Mouse (Mus musculus): ENCODE measurements at regions not wholly inside any gene's neighbourhood (a gene's known extent, or its start where the extent isn't known, plus 50 kb on each side); places are given as distances from the start of the nearest gene placed in this dataset.

DNA sequence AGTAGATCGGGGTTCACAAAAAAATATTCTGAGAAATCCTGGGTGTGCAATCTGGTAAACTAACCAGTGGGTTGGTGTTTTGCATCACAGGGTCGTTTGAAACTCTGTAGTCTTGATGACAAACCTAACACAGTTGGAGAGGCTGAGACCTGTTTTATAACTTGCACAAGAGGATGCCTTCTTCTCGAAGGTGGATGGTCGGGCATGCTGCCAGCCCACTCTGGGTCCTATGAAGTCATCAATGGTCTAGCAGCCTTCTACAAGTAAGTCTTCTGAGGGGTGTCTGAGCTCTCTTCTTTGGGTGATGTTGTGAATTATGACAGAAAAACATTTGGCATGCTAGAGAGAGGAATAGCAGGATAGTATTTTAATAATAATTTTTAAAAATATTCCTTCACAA lies 123.6 kb upstream of the Tut7 start:
- ATAC-seq (no peak), DNase-seq (ENCODE audit: low spot score) (no peak)
- H3K4me1 ChIP-seq (ENCODE audit: insufficient read depth, low read depth, low read length), result no peaks in the 10 kb centered on the region
- no peak overlapping the region for H3K27ac ChIP-seq (ENCODE audit: low read length)
- no peak for TF ChIP-seq CTCF (IDR thresholded peaks at IDR 0.05)
- TF ChIP-seq EP300 (IDR thresholded peaks at IDR 0.05), result no peak
- no peak overlapping the region for H3K4me2 ChIP-seq (replicated peaks; ENCODE audit: low read depth, low read length)
- WGBS, result 48% methylated on average over 4 of the region's 4 CpGs
- H3K27me3 ChIP-seq (replicated peaks; ENCODE audit: insufficient read depth, low read length), result no peaks in the 10 kb centered on the region
- no peaks in the 10 kb centered on the region for H3K36me3 ChIP-seq (ENCODE audit: insufficient read depth, low read length)
- H3K4me3 ChIP-seq (ENCODE audit: low read depth, low read length), result no peak overlapping the region
- no peaks in the 10 kb centered on the region for H3K9me3 ChIP-seq (ENCODE audit: low read length)
- H3K9ac ChIP-seq (replicated peaks; ENCODE audit: low read depth), result no peak overlapping the region

DNA sequence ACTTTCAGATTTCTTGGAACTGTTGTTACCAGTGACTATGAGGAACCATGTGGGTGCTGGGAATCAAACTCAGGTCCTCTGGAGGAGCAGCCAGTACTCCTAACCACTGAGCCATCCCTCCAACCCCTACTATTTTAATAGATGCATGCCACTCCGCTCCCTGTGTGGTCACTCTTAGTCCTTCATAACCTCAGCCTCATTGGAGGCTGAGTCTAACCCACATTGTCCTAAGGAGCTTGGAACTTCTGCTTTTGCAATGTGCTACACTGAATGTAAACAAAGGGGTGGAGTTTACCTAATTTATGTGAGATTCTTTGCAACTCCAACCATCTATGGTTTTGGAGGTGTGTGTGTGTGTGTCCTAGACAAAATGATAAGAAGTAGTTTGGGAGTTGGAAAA lies 122.7 kb upstream of the Tut7 start:
- Histone ChIP-seq H3K9ac (replicated peaks; ENCODE audit: low read depth) (no peak overlapping the region), H3K27ac (ENCODE audit: low read length) (no peak overlapping the region), H3K4me3 (ENCODE audit: low read depth, low read length) (no peak overlapping the region), H3K4me1 (ENCODE audit: insufficient read depth, low read depth, low read length) (no peaks in the 10 kb centered on the region), H3K4me2 (replicated peaks; ENCODE audit: low read depth, low read length) (no peak overlapping the region), H3K27me3 (replicated peaks; ENCODE audit: insufficient read depth, low read length) (no peaks in the 10 kb centered on the region), H3K36me3 (ENCODE audit: insufficient read depth, low read length) (no peaks in the 10 kb centered on the region), H3K9me3 (ENCODE audit: low read length) (no peaks in the 10 kb centered on the region)
- no peak for DNase-seq (ENCODE audit: low spot score)
- WGBS, result 82% methylated on average over 1 of the region's 1 CpGs
- no peak for TF ChIP-seq EP300 (IDR thresholded peaks at IDR 0.05)
- no peak for TF ChIP-seq CTCF (IDR thresholded peaks at IDR 0.05)
- no peak for ATAC-seq

DNA sequence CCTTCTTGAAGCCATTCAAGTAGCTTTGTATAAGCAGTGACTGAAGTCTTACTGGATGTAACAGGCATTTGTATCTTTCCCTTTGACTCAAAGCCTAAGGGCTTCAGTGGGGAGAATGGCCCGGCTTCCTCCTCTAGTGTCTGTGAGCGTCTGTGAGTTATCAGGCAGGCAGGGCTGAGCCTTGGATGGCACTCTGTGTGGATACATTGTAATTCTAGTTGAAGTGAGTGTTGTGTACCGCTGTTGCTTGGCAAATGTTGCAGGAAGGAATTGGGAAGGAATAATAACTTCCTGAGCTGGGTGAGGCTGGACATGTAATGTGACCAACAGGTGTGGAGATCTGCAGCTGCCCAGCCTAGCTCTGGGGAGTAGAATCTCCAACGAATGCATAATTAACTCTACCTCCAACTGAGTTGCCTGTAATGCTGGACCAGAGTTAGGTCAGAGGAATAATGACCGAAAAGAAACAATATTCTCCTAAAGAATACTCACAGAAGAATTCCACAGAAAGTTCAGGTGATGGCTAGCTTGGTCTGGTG lies 120.7 kb upstream of the Tut7 start:
- 61% methylated on average over 5 of the region's 5 CpGs for WGBS
- no peak for ATAC-seq
- no peak for DNase-seq (ENCODE audit: low spot score)
- Histone ChIP-seq H3K4me3 (ENCODE audit: low read depth, low read length) (no peak overlapping the region), H3K27me3 (replicated peaks; ENCODE audit: insufficient read depth, low read length) (no peaks in the 10 kb centered on the region), H3K4me1 (ENCODE audit: insufficient read depth, low read depth, low read length) (no peaks in the 10 kb centered on the region), H3K9ac (replicated peaks; ENCODE audit: low read depth) (no peak overlapping the region), H3K9me3 (ENCODE audit: low read length) (no peaks in the 10 kb centered on the region), H3K4me2 (replicated peaks; ENCODE audit: low read depth, low read length) (no peak overlapping the region), H3K36me3 (ENCODE audit: insufficient read depth, low read length) (no peaks in the 10 kb centered on the region), H3K27ac (ENCODE audit: low read length) (no peak overlapping the region)
- TF ChIP-seq CTCF (IDR thresholded peaks at IDR 0.05) (no peak), EP300 (IDR thresholded peaks at IDR 0.05) (no peak)

DNA sequence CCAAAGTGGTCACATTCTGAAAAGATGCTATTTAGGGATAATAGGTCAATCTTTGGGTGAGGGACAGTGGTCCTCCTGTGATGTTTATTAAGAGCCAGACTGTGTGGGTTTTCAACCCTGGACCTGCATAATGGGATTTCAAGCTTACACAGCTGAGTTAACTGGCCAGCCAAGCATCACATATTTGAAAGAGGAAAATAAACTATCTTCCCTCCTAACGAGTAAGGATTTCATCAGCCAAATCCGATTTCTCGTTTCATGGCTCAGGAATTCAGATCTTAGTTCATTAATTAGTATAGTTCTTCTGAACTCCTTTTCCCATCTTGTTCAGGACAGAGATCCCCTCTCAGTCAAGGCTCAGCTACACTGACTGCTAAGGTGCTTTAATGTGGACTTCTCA lies 120.1 kb upstream of the Tut7 start:
- no peaks in the 10 kb centered on the region for H3K9me3 ChIP-seq (ENCODE audit: low read length)
- no peaks in the 10 kb centered on the region for H3K4me1 ChIP-seq (ENCODE audit: insufficient read depth, low read depth, low read length)
- H3K27me3 ChIP-seq (replicated peaks; ENCODE audit: insufficient read depth, low read length), result no peaks in the 10 kb centered on the region
- no peaks in the 10 kb centered on the region for H3K36me3 ChIP-seq (ENCODE audit: insufficient read depth, low read length)
- H3K9ac ChIP-seq (replicated peaks; ENCODE audit: low read depth), result no peak overlapping the region
- TF ChIP-seq EP300 (IDR thresholded peaks at IDR 0.05) (no peak), CTCF (IDR thresholded peaks at IDR 0.05) (no peak)
- no peak overlapping the region for H3K27ac ChIP-seq (ENCODE audit: low read length)
- H3K4me3 ChIP-seq (ENCODE audit: low read depth, low read length), result no peak overlapping the region
- no peak overlapping the region for H3K4me2 ChIP-seq (replicated peaks; ENCODE audit: low read depth, low read length)
- WGBS, result 84% methylated on average over 3 of the region's 3 CpGs
- DNase-seq (ENCODE audit: low spot score) (no peak), ATAC-seq (no peak)

DNA sequence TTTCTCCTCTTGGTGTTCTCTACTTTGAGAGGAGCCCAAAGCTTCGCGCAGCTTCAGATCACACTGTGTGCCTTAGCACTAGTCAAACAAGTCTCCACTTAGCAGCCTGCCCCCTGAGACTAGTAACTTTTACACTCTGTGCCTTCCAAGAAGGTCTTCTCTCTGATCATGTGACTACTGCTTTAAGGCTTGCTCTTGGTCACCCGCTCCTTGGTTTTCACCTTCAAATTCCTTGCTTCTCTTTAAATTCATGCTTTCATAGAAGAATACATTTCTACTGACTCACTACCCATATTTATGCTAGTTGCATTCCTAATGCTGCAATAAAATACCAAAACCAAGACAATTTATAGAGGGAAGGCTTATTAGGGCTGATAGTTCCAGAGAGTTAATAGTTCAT lies 118.6 kb upstream of the Tut7 start:
- no peak overlapping the region for H3K27ac ChIP-seq (ENCODE audit: low read length)
- H3K4me2 ChIP-seq (replicated peaks; ENCODE audit: low read depth, low read length), result no peak overlapping the region
- ATAC-seq (no peak), DNase-seq (ENCODE audit: low spot score) (no peak)
- no peaks in the 10 kb centered on the region for H3K4me1 ChIP-seq (ENCODE audit: insufficient read depth, low read depth, low read length)
- no peak overlapping the region for H3K9ac ChIP-seq (replicated peaks; ENCODE audit: low read depth)
- no peak overlapping the region for H3K4me3 ChIP-seq (ENCODE audit: low read depth, low read length)
- H3K36me3 ChIP-seq (ENCODE audit: insufficient read depth, low read length), result no peaks in the 10 kb centered on the region
- H3K27me3 ChIP-seq (replicated peaks; ENCODE audit: insufficient read depth, low read length), result no peaks in the 10 kb centered on the region
- H3K9me3 ChIP-seq (ENCODE audit: low read length), result no peaks in the 10 kb centered on the region
- 59% methylated on average over 3 of the region's 3 CpGs for WGBS
- TF ChIP-seq CTCF (IDR thresholded peaks at IDR 0.05) (no peak), EP300 (IDR thresholded peaks at IDR 0.05) (no peak)

DNA sequence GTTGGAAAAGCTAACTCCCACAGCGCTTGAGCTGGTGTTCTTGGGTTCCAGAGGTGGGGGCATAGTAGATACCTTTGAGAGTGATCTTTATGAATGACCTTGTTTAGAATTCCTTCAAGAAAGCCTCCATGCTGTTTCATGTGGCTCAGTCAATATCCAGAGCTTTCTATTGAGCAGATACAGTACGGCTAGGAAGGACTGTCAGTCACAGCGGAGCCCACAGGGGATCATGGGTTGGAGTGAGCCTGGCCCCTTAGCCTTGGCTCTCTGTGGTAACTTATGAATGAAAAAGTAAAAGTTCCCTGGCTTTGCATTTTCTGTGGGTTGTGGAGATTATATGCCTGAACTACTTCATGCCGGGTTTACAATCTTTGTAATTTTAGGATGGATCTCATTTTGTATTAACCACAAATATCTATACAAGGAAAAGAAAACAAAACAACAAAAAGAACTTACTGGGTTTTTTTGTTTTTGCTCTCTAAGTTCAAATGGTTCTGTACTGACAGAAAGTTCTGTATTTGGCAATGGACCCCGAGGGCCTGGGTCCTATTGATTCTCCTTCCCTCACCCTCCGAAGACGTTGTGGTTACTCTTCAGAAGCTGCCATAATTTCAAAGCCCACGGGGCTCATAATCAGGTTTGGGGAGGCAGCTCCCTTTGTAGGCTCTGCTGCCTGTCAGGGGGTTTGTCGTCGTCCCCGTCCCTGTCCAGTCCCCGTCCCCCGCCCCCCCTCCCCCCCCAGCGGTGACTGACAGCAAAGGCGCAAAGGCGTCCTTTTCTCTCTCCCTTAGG lies 117.7 kb upstream of the Tut7 start:
- DNase-seq (ENCODE audit: low spot score) (no peak), ATAC-seq (no peak)
- Histone ChIP-seq H3K27ac (ENCODE audit: low read length) (no peak overlapping the region), H3K9ac (replicated peaks; ENCODE audit: low read depth) (no peak overlapping the region), H3K9me3 (ENCODE audit: low read length) (no peaks in the 10 kb centered on the region), H3K36me3 (ENCODE audit: insufficient read depth, low read length) (no peaks in the 10 kb centered on the region), H3K27me3 (replicated peaks; ENCODE audit: insufficient read depth, low read length) (no peaks in the 10 kb centered on the region), H3K4me1 (ENCODE audit: insufficient read depth, low read depth, low read length) (no peaks in the 10 kb centered on the region), H3K4me2 (replicated peaks; ENCODE audit: low read depth, low read length) (no peak overlapping the region), H3K4me3 (ENCODE audit: low read depth, low read length) (no peak overlapping the region)
- WGBS, result 25% methylated on average over 16 of the region's 16 CpGs
- TF ChIP-seq EP300 (IDR thresholded peaks at IDR 0.05) (no peak), CTCF (IDR thresholded peaks at IDR 0.05) (no peak)
